Mouse (Mus musculus) liver, adult (tissue): ENCODE data around the gene Kcnip1.

Experiments
- GATA4 ChIP-seq: IDR thresholded peaks from 2 replicates; pipeline ENCODE4 v1.6.1; 2014; ENCODE audit warnings: mild to moderate bottlenecking, low read length; ENCODE audit not compliant: insufficient replicate concordance

Gene Kcnip1

GRCm38 (mm10) chr11:33932386-33933111, 60.4 kb downstream of the Kcnip1 start:
- no peak for TF ChIP-seq GATA4

- no peak for TF ChIP-seq GATA4
These were observed 61.0 kb downstream of the Kcnip1 start for GRCm38 (mm10) chr11:33931836-33932385.

DNA sequence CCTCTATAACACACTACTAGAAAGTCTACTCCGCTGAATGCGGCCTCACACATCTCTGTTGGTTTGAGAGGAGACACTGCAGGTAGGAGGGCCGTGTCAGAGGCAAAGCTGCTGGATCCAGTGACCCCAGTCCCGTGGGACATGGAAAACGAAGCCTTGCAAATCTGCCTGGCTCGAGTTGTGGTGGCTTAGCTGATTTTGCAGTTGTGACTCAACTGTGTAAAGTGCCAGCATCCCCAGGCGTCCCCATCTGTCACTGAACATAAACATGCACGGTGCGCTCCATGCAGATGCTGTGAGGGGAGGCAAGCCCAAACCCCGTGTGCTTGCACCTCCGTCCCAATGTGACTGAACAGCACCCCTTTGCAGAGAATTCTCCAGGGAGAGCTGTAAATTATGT, 63.5 kb downstream of the Kcnip1 start:
- TF ChIP-seq GATA4 = no peak

GRCm38 (mm10) chr11:33928658-33929057, 64.3 kb downstream of the Kcnip1 start:
- no peak for TF ChIP-seq GATA4

- TF ChIP-seq GATA4 = no peak
These were observed 65.1 kb downstream of the Kcnip1 start for GRCm38 (mm10) chr11:33927836-33928235.

DNA sequence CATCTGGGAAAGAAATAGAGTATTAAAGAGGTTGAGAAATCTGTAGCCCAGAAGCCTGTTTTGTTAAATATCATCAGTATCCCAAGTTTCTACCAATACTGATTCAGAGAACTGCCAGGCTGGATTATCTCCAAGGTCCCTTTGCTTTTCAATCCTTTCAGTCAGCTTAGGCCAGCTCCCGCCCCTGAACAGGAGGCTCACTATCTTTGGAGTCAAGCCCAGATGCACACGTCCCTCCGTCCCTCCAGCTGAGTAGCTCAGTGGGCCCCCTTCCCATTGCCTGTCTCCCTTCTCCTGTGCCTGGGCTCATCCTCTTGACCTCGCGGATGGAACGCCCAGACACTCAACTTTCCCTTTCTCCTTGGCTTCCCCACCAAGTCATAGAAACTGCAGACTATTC, 65.6 kb downstream of the Kcnip1 start:
- TF ChIP-seq GATA4 = no peak

GRCm38 (mm10) chr11:33926551-33926950, 66.4 kb downstream of the Kcnip1 start:
- TF ChIP-seq GATA4 = no peak

DNA sequence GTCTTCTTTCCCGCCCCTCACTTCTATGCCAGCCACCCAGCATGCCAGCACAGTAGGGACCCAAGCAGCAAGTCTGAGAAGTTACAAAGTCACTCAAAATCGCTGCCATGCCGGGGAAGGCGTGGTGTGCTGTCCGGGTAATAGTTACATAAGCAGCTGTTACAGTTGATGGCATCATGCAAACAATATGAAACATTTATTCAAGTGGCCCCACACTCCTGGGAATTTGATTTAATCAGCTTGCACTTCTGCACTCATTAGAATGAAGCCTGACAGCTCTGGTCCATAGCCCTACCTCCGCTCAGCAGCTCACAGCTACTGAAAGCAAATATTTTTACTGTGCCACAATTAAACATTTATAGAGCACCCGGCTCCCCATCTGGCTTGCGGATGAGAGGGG, 67.2 kb downstream of the Kcnip1 start:
- no peak for TF ChIP-seq GATA4

GRCm38 (mm10) chr11:33923031-33923430, 69.9 kb downstream of the Kcnip1 start:
- TF ChIP-seq GATA4 = no peak

- TF ChIP-seq GATA4 = no peak
These were observed 71.5 kb downstream of the Kcnip1 start for GRCm38 (mm10) chr11:33921451-33921850.

DNA sequence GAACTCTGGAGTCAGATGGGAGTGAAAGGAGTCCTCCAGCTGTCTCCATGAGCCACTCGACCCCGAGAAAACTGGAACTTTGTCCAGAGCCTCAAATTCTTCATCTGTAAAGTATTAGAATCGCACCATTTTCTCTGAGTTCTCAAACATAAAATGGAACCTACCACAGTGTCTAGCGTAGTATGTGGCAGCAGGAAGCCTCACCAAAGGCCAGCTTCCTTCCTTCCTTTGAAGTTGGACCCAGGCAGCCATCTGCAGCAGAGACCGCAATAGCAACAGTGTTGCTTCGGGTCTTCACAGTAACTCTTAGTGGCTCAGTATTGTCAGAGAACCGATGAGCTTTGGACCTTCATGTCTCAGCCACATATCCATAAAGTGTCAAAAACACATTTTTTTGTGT, 73.1 kb downstream of the Kcnip1 start:
- no peak for TF ChIP-seq GATA4

DNA sequence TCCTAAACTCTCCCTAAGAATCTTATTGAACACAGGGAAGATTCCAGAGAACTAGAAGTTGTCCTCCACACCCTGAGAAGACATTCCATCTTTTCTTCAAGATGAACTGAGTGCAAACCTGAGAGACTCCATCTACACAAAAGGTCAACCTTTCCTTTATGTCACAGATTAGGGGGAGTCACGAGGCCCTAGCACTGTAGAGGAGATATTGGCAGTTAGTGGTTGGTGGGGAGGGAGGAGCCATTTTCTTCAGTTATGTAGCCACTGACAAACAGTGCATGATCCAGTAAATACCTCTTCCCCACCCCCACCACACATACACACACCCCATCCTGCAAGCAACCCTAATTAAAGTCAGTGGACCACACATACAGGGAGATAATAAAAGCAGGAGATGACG, 74.5 kb downstream of the Kcnip1 start:
- TF ChIP-seq GATA4 = no peak

GRCm38 (mm10) chr11:33917574-33917973, 75.4 kb downstream of the Kcnip1 start:
- TF ChIP-seq GATA4 = no peak

GRCm38 (mm10) chr11:33914216-33914615, 78.7 kb downstream of the Kcnip1 start:
- TF ChIP-seq GATA4 = no peak

DNA sequence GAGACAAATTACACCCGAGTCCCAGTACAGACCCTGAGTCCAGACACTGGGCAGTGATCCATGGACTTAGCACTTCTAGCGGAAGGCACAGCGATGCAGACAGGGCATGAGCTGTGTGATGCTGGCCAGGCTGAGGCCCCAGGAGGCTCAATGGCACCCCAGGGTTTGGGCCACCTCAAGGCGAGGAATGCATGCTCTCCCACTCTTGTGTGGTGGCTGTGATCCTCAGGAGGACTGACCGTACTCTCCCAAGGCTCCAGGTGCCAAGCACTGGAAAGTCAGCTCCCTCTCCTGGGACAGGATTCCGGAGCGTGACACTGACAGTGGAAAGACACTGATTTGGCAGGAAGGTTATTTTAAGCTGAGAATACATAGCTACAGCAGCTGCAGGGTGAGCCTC, 79.9 kb downstream of the Kcnip1 start:
- no peak for TF ChIP-seq GATA4

- no peak for TF ChIP-seq GATA4
These were observed 80.8 kb downstream of the Kcnip1 start for GRCm38 (mm10) chr11:33912151-33912571.

DNA sequence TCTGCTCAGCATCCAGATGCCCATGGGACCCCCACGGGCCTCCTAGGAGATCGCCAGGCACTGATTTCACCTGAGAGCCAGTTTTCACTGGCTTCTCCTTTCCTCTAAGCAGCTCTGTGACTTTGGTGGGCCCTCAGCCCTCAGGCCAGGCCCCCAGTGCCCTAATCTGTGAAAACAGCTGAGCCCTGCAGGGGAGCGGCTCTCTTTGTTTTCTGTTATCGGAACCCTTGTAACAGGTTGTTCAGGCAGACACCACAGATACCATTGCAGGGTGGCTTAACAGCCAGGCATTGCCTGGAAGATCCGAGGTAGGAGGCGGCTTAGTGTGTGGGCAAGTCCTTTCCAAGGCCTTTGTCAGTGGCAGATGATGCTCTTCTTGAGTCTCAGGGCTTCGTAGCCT, 82.0 kb downstream of the Kcnip1 start:
- no peak for TF ChIP-seq GATA4

DNA sequence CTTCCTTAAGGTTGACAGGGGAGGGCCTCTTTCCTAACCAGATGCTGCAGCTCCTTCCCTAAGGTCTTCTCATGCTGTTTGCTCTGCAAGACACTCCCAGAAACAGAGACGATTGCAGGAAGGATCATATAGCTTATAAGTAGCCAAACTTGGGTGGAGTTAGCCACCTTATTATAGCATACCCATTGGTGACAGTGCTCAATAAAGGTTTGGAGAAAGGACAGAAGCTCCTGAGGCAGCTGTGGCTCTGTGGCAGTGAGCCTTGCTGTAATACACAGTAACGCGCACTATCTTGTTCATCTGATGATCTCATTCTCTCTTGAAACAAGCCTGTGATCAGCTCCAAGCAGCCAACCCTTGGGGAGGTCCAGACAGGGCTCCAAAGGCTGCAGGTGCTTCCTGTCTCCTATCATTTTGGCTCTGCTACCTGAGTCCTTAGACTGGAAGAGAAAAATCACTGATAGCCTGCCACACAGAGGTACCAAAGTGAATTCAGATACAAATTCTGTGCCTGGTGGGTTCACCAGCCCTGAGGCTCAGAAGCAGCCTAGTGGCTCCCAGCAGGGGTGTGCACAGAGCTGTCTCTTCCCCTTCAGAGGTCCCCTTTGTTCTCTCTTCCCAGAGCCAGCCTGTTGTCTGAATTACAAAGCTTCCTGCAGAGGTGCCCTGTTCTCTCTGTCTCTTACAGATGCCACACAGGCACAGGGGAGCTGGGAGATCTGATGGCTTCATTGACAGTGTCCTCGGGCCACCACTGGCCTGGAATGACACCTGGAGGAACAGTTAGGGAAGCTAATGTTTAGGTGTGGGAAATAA, 84.4 kb downstream of the Kcnip1 start:
- TF ChIP-seq GATA4 = no peak
